Mouse (Mus musculus) CH12.LX (cell line): ENCODE measurements at regions not wholly inside any gene's neighbourhood (a gene's known extent, or its start where the extent isn't known, plus 50 kb on each side); places are given as distances from the start of the nearest gene placed in this dataset.

Experiments
- DNase-seq: peaks from one replicate; pipeline ENCODE4 v3.0.0-alpha.2; 2013; ENCODE audit errors: extremely low read depth
- H3K27ac ChIP-seq: 2 replicates; pipeline ENCODE4 v1.5.1; 2012; ENCODE audit warnings: low read depth, mild to moderate bottlenecking, control low read depth, moderate library complexity; ENCODE audit not compliant: insufficient read depth
- H3K27me3 ChIP-seq: replicated peaks from 2 replicates; pipeline ENCODE3; 2012; ENCODE audit warnings: inconsistent platforms
- H3K36me3 ChIP-seq, 2 experiments: replicated peaks in 1 of 2; 2 replicates each; pipeline versions ENCODE3 to v1.6.1; 2012; ENCODE audit warnings: inconsistent platforms in 1 of 2, low read length in 1 of 2, mild to moderate bottlenecking in 1 of 2, mixed read lengths in 1 of 2, moderate library complexity in 1 of 2; ENCODE audit not compliant: control insufficient read depth in 1 of 2, insufficient read depth in 1 of 2
- H3K4me1 ChIP-seq, 2 experiments: 2 replicates each; pipeline ENCODE4 v1.6.1; 2012; ENCODE audit warnings: inconsistent platforms in 1 of 2, moderate library complexity in 1 of 2; ENCODE audit not compliant: insufficient read depth in 2 of 2, control insufficient read depth in 1 of 2
- H3K4me2 ChIP-seq: 2 replicates; pipeline ENCODE4 v1.6.1; 2012; ENCODE audit warnings: low read depth, mild to moderate bottlenecking, control low read depth; ENCODE audit not compliant: poor library complexity, insufficient read depth, severe bottlenecking
- H3K4me3 ChIP-seq, 3 experiments: fragments of 150-350 bp in 1 of 3; sonication (generic) in 1 of 3; replicated peaks in 1 of 3; 2 replicates each; pipeline versions ENCODE3 to v1.5.1; 2011 to 2012; ENCODE audit warnings: low read depth in 2 of 3, low read length in 2 of 3, mild to moderate bottlenecking in 2 of 3, moderate library complexity in 2 of 3, control low read depth in 1 of 3, improper control_type of control experiment in 1 of 3, inconsistent platforms in 1 of 3, mixed read lengths in 1 of 3; ENCODE audit not compliant: poor library complexity in 1 of 3
- H3K79me2 ChIP-seq: replicated peaks from 2 replicates; pipeline ENCODE4 v1.6.1; 2012; ENCODE audit warnings: mild to moderate bottlenecking, moderate library complexity; ENCODE audit not compliant: control insufficient read depth, poor library complexity, insufficient read depth, severe bottlenecking; ENCODE audit errors: extremely low read depth
- H3K9ac ChIP-seq: 2 replicates; pipeline ENCODE4 v1.6.1; 2012; ENCODE audit warnings: low read depth, mild to moderate bottlenecking, control low read depth, moderate library complexity; ENCODE audit not compliant: insufficient read depth
- H3K9me3 ChIP-seq: replicated peaks from 2 replicates; pipeline ENCODE3; 2012; ENCODE audit warnings: low read length, inconsistent platforms, mixed read lengths
- CHD1 ChIP-seq: IDR thresholded peaks from 2 replicates; pipeline ENCODE4 v1.6.1; 2012; ENCODE audit warnings: low read depth, low read length, improper control_type of control experiment, inconsistent platforms
- CTCF ChIP-seq, 2 experiments: IDR thresholded peaks in 1 of 2; conservative IDR thresholded peaks in 1 of 2; 2 replicates each; pipeline ENCODE4 v1.5.1; 2011 to 2012; ENCODE audit warnings: low read depth in 2 of 2, low read length in 2 of 2, improper control_type of control experiment in 1 of 2, inconsistent platforms in 1 of 2, mild to moderate bottlenecking in 1 of 2, moderate library complexity in 1 of 2
- E2F4 ChIP-seq: IDR thresholded peaks from 2 replicates; pipeline ENCODE4 v1.6.1; 2011; ENCODE audit warnings: low read depth, low read length, improper control_type of control experiment; ENCODE audit not compliant: insufficient replicate concordance
- EP300 ChIP-seq: IDR thresholded peaks from 2 replicates; pipeline ENCODE4 v1.6.1; 2011; ENCODE audit warnings: low read length, improper control_type of control experiment
- HCFC1 ChIP-seq: IDR thresholded peaks from 2 replicates; pipeline ENCODE4 v1.6.1; 2012; ENCODE audit warnings: low read depth, mild to moderate bottlenecking, inconsistent platforms, low read length, improper control_type of control experiment
- JUN ChIP-seq: IDR thresholded peaks from 2 replicates; pipeline ENCODE4 v1.6.1; 2011; ENCODE audit warnings: low read depth, mild to moderate bottlenecking, low read length, improper control_type of control experiment, moderate library complexity; ENCODE audit not compliant: insufficient read depth
- JUND ChIP-seq: conservative IDR thresholded peaks from 2 replicates; pipeline ENCODE4 v1.6.1; 2011; ENCODE audit warnings: low read depth, low read length, improper control_type of control experiment
- KAT2A ChIP-seq: IDR thresholded peaks from 2 replicates; pipeline ENCODE4 v1.6.1; 2012; ENCODE audit warnings: low read length, improper control_type of control experiment, inconsistent platforms; ENCODE audit not compliant: insufficient replicate concordance
- MAFK ChIP-seq: IDR thresholded peaks from 2 replicates; pipeline ENCODE4 v1.6.1; 2011; ENCODE audit warnings: low read length, improper control_type of control experiment; ENCODE audit not compliant: insufficient replicate concordance
- MAZ ChIP-seq: IDR thresholded peaks from 2 replicates; pipeline ENCODE4 v1.6.1; 2012; ENCODE audit warnings: low read depth, mild to moderate bottlenecking, inconsistent platforms, low read length, improper control_type of control experiment, moderate library complexity
- MXI1 ChIP-seq: IDR thresholded peaks from 2 replicates; pipeline ENCODE4 v1.6.1; 2011; ENCODE audit warnings: mild to moderate bottlenecking, low read depth, low read length, improper control_type of control experiment
- NRF1 ChIP-seq: IDR thresholded peaks from 2 replicates; pipeline ENCODE4 v1.6.1; 2014; ENCODE audit warnings: low read depth, mild to moderate bottlenecking, inconsistent platforms, low read length, improper control_type of control experiment, moderate library complexity
- RAD21 ChIP-seq: IDR thresholded peaks from 2 replicates; pipeline ENCODE4 v1.6.1; 2011; ENCODE audit warnings: low read depth, mild to moderate bottlenecking, low read length, improper control_type of control experiment, moderate library complexity
- RCOR1 ChIP-seq: conservative IDR thresholded peaks from 2 replicates; pipeline ENCODE4 v1.6.1; 2012; ENCODE audit warnings: low read depth, mild to moderate bottlenecking, inconsistent platforms, low read length, improper control_type of control experiment
- SMC3 ChIP-seq: IDR thresholded peaks from 2 replicates; pipeline ENCODE4 v1.6.1; 2011; ENCODE audit warnings: low read depth, low read length, improper control_type of control experiment
- USF2 ChIP-seq: conservative IDR thresholded peaks from 2 replicates; pipeline ENCODE4 v1.6.1; 2011; ENCODE audit warnings: low read depth, low read length, improper control_type of control experiment
- ZC3H11A ChIP-seq: IDR thresholded peaks from 2 replicates; pipeline ENCODE4 v1.6.1; 2012; ENCODE audit warnings: low read depth, mild to moderate bottlenecking, inconsistent platforms, low read length, improper control_type of control experiment
- ZKSCAN1 ChIP-seq: IDR thresholded peaks from 2 replicates; pipeline ENCODE4 v1.6.1; 2012; ENCODE audit warnings: low read depth, inconsistent platforms, low read length, improper control_type of control experiment, borderline replicate concordance
- ZMIZ1 ChIP-seq: IDR thresholded peaks from 2 replicates; pipeline ENCODE4 v1.6.1; 2012; ENCODE audit warnings: low read depth, mild to moderate bottlenecking, inconsistent platforms, low read length, improper control_type of control experiment
- ZNF384 ChIP-seq: IDR thresholded peaks from 2 replicates; pipeline ENCODE4 v1.6.1; 2012; ENCODE audit warnings: low read depth, low read length, improper control_type of control experiment, inconsistent platforms
- dilution Hi-C: fragments of 300-500 bp; cut with MboI; formaldehyde crosslinking; loops from 2 replicates; pipeline ENCODE4 v1.14.3; 2020; ENCODE audit warnings: low sequenced_read_pairs; ENCODE audit not compliant: extremely low pct_unique_long_range_greater_than_20kb, extremely low pct_ligation_motif_present
- in situ Hi-C: fragments of 300-500 bp; cut with MboI; formaldehyde crosslinking; loops from 3 replicates; pipeline ENCODE4 v1.14.3; 2019; ENCODE audit warnings: low sequenced_read_pairs, low pct_ligation_motif_present, low pct_unique_long_range_greater_than_20kb, mixed read lengths

- DNase-seq: no peak
- in situ Hi-C loops: no loop called here
- Histone ChIP-seq H3K4me2 (no peak overlapping the region), H3K4me3 (no peak overlapping the region), H3K36me3 (no peaks in the 10 kb centered on the region), H3K79me2 (no peaks in the 10 kb centered on the region), H3K9ac (no peak overlapping the region)
- TF ChIP-seq MAFK: no peak
- TF ChIP-seq, all 38 proteins: peak for 0
- H3K27me3 ChIP-seq: no peaks in the 10 kb centered on the region
- H3K4me1 ChIP-seq: no peaks in the 10 kb centered on the region; a peak in 1 of 4 replicates
- no peak overlapping the region for H3K27ac ChIP-seq
- dilution Hi-C loops: no loop called here
- no peaks in the 10 kb centered on the region for H3K9me3 ChIP-seq
Observed at GRCm38 (mm10) chr12:58829656-58830055, 182.2 kb downstream of the Sec23a start.

DNA sequence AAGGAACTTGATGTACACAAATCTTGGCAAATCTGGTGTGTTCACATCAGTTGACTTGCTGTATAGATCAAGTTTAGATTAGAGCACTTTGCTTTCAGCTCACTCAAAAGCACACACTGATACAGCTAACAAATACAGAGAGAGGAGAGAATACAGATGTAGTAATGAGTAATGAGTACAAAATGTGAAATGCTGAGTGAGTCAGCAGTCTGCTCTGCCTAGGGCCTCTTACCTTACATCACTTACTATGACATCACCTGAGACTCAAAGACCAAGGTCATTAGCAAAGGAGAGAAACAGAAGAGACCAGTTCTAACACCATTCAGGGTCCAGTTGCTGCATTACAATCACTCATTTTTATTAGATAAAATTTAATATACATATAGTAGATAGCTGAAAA, 184.0 kb downstream of the Sec23a start:
- H3K27ac ChIP-seq: no peak overlapping the region
- no peak for DNase-seq
- in situ Hi-C loops: no loop called here
- H3K36me3 ChIP-seq: no peaks in the 10 kb centered on the region
- H3K4me3 ChIP-seq: no peak overlapping the region
- dilution Hi-C loops: no loop called here
- no peak overlapping the region for H3K9ac ChIP-seq
- TF ChIP-seq SMC3: no peak
- no peak for TF ChIP-seq JUND
- no peak for TF ChIP-seq MXI1
- no peak for TF ChIP-seq ZNF384
- TF ChIP-seq ZC3H11A: no peak
- no peak for TF ChIP-seq MAZ
- TF ChIP-seq JUN: no peak
- TF ChIP-seq ZMIZ1: no peak
- TF ChIP-seq ZKSCAN1: no peak
- no peak for TF ChIP-seq RCOR1
- no peak for TF ChIP-seq KAT2A
- TF ChIP-seq HCFC1: no peak
- TF ChIP-seq EP300: no peak
- no peak for TF ChIP-seq E2F4
- no peak for TF ChIP-seq RAD21
- no peak for TF ChIP-seq CTCF (conservative IDR thresholded peaks at IDR 0.05 in 1 of 2, IDR thresholded peaks at IDR 0.05 in 1 of 2; ENCODE audit: low read depth in 2 of 2, low read length in 2 of 2)
- TF ChIP-seq CHD1: no peak
- TF ChIP-seq NRF1: no peak
- no peak for TF ChIP-seq USF2
- no peaks in the 10 kb centered on the region for H3K27me3 ChIP-seq
- no peaks in the 10 kb centered on the region; a peak in 1 of 4 replicates for H3K4me1 ChIP-seq
- no peak overlapping the region for H3K4me2 ChIP-seq
- H3K9me3 ChIP-seq: no peaks in the 10 kb centered on the region
- H3K79me2 ChIP-seq: no peaks in the 10 kb centered on the region
